Mouse (Mus musculus): Measurements from ENCODE around the gene Ptges2. TPM values are rescaled to one million over a fixed set of nuclear protein-coding genes. Genes with fewer than 3 reads are reported as not detected.

The Ptges2 gene
- polyA plus RNA-seq (2017; shearing (Covaris generic)), result 23.8 TPM

GRCm38 (mm10) chr2:32395484-32395945 lies at the start of gene Ptges2:
Ptges2 (plus strand) TSS chr2:32395896.

GRCm38 (mm10) chr2:32352151-32353006 lies 43.3 kb upstream of the Ptges2 start, which contains the start of gene Ciz1:
Ciz1 (plus strand) TSS chr2:32352327.

GRCm38 (mm10) chr2:32353007-32353542 lies 42.6 kb upstream of the Ptges2 start, which contains the start of gene Dnm1:
Dnm1 (minus strand) TSS chr2:32353338.

GRCm38 (mm10) chr2:32381775-32382223 lies 13.9 kb upstream of the Ptges2 start, which contains the start of gene 1110008P14Rik:
1110008P14Rik (minus strand) TSS chr2:32381938.

GRCm38 (mm10) chr2:32387706-32388490 lies 7.8 kb upstream of the Ptges2 start, which contains the start of gene Lcn2:
Lcn2 (minus strand) TSS chr2:32388252.

GRCm38 (mm10) chr2:32449761-32450754 lies 54.4 kb downstream of the Ptges2 start, which contains the start of gene Naif1:
Naif1 (plus strand) TSS chr2:32450457.

GRCm38 (mm10) chr2:32450881-32451844 lies 55.5 kb downstream of the Ptges2 start, which contains the start of gene Slc25a25:
Slc25a25 (minus strand) TSS chr2:32451445.

Other genes starting within 250 kb of the Ptges2 start
- gene Prrc2b, start 244.8 kb upstream of the Ptges2 start, polyA plus RNA-seq (2017; shearing (Covaris generic)), result 47.4 TPM
- gene Pomt1, start 159.3 kb upstream of the Ptges2 start, polyA plus RNA-seq (2017; shearing (Covaris generic)), result 8.4 TPM
- gene Uck1, start 135.7 kb upstream of the Ptges2 start, polyA plus RNA-seq (2017; shearing (Covaris generic)), result 106 TPM
- 36.6 TPM for gene Golga2, start 108.5 kb upstream of the Ptges2 start, polyA plus RNA-seq (2017; shearing (Covaris generic))
- 256 TPM for gene Swi5, start 107.8 kb upstream of the Ptges2 start, polyA plus RNA-seq (2017; shearing (Covaris generic))
- 125 TPM for gene Ciz1, start 43.6 kb upstream of the Ptges2 start, polyA plus RNA-seq (2017; shearing (Covaris generic))
- gene Dnm1, start 42.6 kb upstream of the Ptges2 start, polyA plus RNA-seq (2017; shearing (Covaris generic)), result not detected
- gene 1110008P14Rik, start 14.0 kb upstream of the Ptges2 start, polyA plus RNA-seq (2017; shearing (Covaris generic)), result 70.6 TPM
- gene Lcn2, start 7.6 kb upstream of the Ptges2 start, polyA plus RNA-seq (2017; shearing (Covaris generic)), result not detected
- 8.7 TPM for gene Naif1, start 54.6 kb downstream of the Ptges2 start, polyA plus RNA-seq (2017; shearing (Covaris generic))
- gene Slc25a25, start 55.5 kb downstream of the Ptges2 start, polyA plus RNA-seq (2017; shearing (Covaris generic)), result 26.7 TPM
- 139 TPM for gene Fam102a, start 139.4 kb downstream of the Ptges2 start, polyA plus RNA-seq (2017; shearing (Covaris generic))
- 139 TPM for gene Dpm2, start 175.0 kb downstream of the Ptges2 start, polyA plus RNA-seq (2017; shearing (Covaris generic))
- gene Pip5kl1, start 178.9 kb downstream of the Ptges2 start, polyA plus RNA-seq (2017; shearing (Covaris generic)), result 0.36 TPM
- 0.12 TPM for gene 9430097D07Rik, start 179.8 kb downstream of the Ptges2 start, polyA plus RNA-seq (2017; shearing (Covaris generic))
- 43.7 TPM for gene St6galnac4, start 191.2 kb downstream of the Ptges2 start, polyA plus RNA-seq (2017; shearing (Covaris generic))
- 5.1 TPM for gene St6galnac6, start 203.8 kb downstream of the Ptges2 start, polyA plus RNA-seq (2017; shearing (Covaris generic))
- gene Ak1, start 225.9 kb downstream of the Ptges2 start, polyA plus RNA-seq (2017; shearing (Covaris generic)), result not detected

Measured in CD4-positive, CD25-positive, alpha-beta regulatory T cell (primary cell).